Mouse (Mus musculus) MEL (cell line): ENCODE measurements around the gene Rbfox2. TPM values are rescaled to one million over a fixed set of nuclear protein-coding genes. Genes with fewer than 3 reads are reported as not detected.

ENCODE experiments used
- DNase-seq: peaks from one replicate; pipeline ENCODE4 v3.0.0; 2011; ENCODE audit warnings: low read depth, low spot score
- H3K27ac ChIP-seq: 2 replicates; pipeline ENCODE4 v1.5.1; 2012; ENCODE audit warnings: low read depth, mild to moderate bottlenecking, control low read depth, low read length, moderate library complexity; ENCODE audit not compliant: control insufficient read depth
- H3K27me3 ChIP-seq, 2 experiments: fragments of 150-350 bp in 1 of 2; sonication (generic) in 1 of 2; 2 replicates each; pipeline ENCODE4 v1.6.1; 2012; ENCODE audit warnings: low read length in 2 of 2, mild to moderate bottlenecking in 2 of 2, improper control_type of control experiment in 1 of 2, moderate library complexity in 1 of 2; ENCODE audit not compliant: insufficient read depth in 2 of 2, control insufficient read depth in 1 of 2
- H3K36me3 ChIP-seq, 2 experiments: 2 replicates each; pipeline ENCODE4 v1.6.1; 2012 to 2014; ENCODE audit warnings: low read length in 2 of 2, improper control_type of control experiment in 1 of 2, inconsistent platforms in 1 of 2, mild to moderate bottlenecking in 1 of 2; ENCODE audit not compliant: insufficient read depth in 2 of 2, control insufficient read depth in 1 of 2
- H3K4me1 ChIP-seq, 2 experiments: fragments of 150-350 bp in 1 of 2; sonication (generic) in 1 of 2; 2 replicates each; pipeline ENCODE4 v1.6.1; 2012; ENCODE audit warnings: low read length in 2 of 2, improper control_type of control experiment in 1 of 2, mild to moderate bottlenecking in 1 of 2; ENCODE audit not compliant: insufficient read depth in 2 of 2, control insufficient read depth in 1 of 2
- H3K4me3 ChIP-seq, 2 experiments: fragments of 150-350 bp in 1 of 2; sonication (generic) in 1 of 2; 2 replicates each; pipeline ENCODE4 v1.5.1; 2012; ENCODE audit warnings: low read depth in 2 of 2, low read length in 2 of 2, mild to moderate bottlenecking in 2 of 2, moderate library complexity in 2 of 2, control low read depth in 1 of 2, improper control_type of control experiment in 1 of 2; ENCODE audit not compliant: control insufficient read depth in 1 of 2, insufficient read depth in 1 of 2
- H3K79me2 ChIP-seq: 2 replicates; pipeline ENCODE4 v1.6.1; 2012; ENCODE audit warnings: mild to moderate bottlenecking, low read length, moderate library complexity; ENCODE audit not compliant: control insufficient read depth, poor library complexity, insufficient read depth
- H3K9ac ChIP-seq: 2 replicates; pipeline ENCODE4 v1.6.1; 2012; ENCODE audit warnings: low read depth, mild to moderate bottlenecking, control low read depth, low read length, moderate library complexity; ENCODE audit not compliant: control insufficient read depth, poor library complexity, severe bottlenecking
- H3K9me3 ChIP-seq: fragments of 150-350 bp; sonication (generic); replicated peaks from 2 replicates; pipeline ENCODE4 v1.6.1; 2012; ENCODE audit warnings: mild to moderate bottlenecking, low read length, improper control_type of control experiment, moderate library complexity; ENCODE audit not compliant: insufficient read depth
- CHD1 ChIP-seq: IDR thresholded peaks from 2 replicates; pipeline ENCODE4 v1.6.1; 2012; ENCODE audit warnings: low read depth, mild to moderate bottlenecking, inconsistent platforms, low read length, improper control_type of control experiment
- E2F4 ChIP-seq: IDR thresholded peaks from 2 replicates; pipeline ENCODE4 v1.6.1; 2011; ENCODE audit warnings: low read depth, low read length, improper control_type of control experiment, borderline replicate concordance
- ELF1 ChIP-seq: IDR thresholded peaks from 2 replicates; pipeline ENCODE4 v1.6.1; 2014; ENCODE audit warnings: low read depth, mild to moderate bottlenecking, inconsistent platforms, low read length, improper control_type of control experiment, moderate library complexity
- EP300 ChIP-seq, 2 experiments: IDR thresholded peaks; 2 replicates each; pipeline ENCODE4 v1.6.1; 2011; ENCODE audit warnings: improper control_type of control experiment in 2 of 2, low read length in 2 of 2, low read depth in 1 of 2, mild to moderate bottlenecking in 1 of 2
- GABPA ChIP-seq: IDR thresholded peaks from 2 replicates; pipeline ENCODE4 v1.6.1; 2012; ENCODE audit warnings: low read depth, mild to moderate bottlenecking, inconsistent platforms, low read length, improper control_type of control experiment, moderate library complexity
- GATA1 ChIP-seq: IDR thresholded peaks from 2 replicates; pipeline ENCODE4 v1.6.1; 2011; ENCODE audit warnings: low read depth, low read length, improper control_type of control experiment
- HCFC1 ChIP-seq: IDR thresholded peaks from 2 replicates; pipeline ENCODE4 v1.6.1; 2012; ENCODE audit warnings: low read depth, mild to moderate bottlenecking, inconsistent platforms, low read length, improper control_type of control experiment, moderate library complexity
- KAT2A ChIP-seq: conservative IDR thresholded peaks from 2 replicates; pipeline ENCODE4 v1.6.1; 2012; ENCODE audit warnings: low read depth, low read length, improper control_type of control experiment, inconsistent platforms
- MAFK ChIP-seq: IDR thresholded peaks from 2 replicates; pipeline ENCODE4 v1.6.1; 2011; ENCODE audit warnings: low read depth, mild to moderate bottlenecking, low read length, improper control_type of control experiment, borderline replicate concordance
- MAX ChIP-seq: IDR thresholded peaks from 2 replicates; pipeline ENCODE4 v1.6.1; 2011; ENCODE audit warnings: low read length, improper control_type of control experiment
- MAZ ChIP-seq: IDR thresholded peaks from 2 replicates; pipeline ENCODE4 v1.6.1; 2012; ENCODE audit warnings: low read depth, mild to moderate bottlenecking, inconsistent platforms, low read length, improper control_type of control experiment
- MEF2A ChIP-seq: IDR thresholded peaks from 2 replicates; pipeline ENCODE4 v1.6.1; 2014; ENCODE audit warnings: low read depth, mild to moderate bottlenecking, inconsistent platforms, low read length, improper control_type of control experiment; ENCODE audit not compliant: poor library complexity, insufficient replicate concordance, severe bottlenecking; ENCODE audit errors: extremely low read depth
- MXI1 ChIP-seq: IDR thresholded peaks from 2 replicates; pipeline ENCODE4 v1.6.1; 2011; ENCODE audit warnings: mild to moderate bottlenecking, low read depth, low read length, improper control_type of control experiment
- MYB ChIP-seq: IDR thresholded peaks from 2 replicates; pipeline ENCODE4 v1.6.1; 2011; ENCODE audit warnings: mild to moderate bottlenecking, low read depth, low read length, improper control_type of control experiment
- MYC ChIP-seq: IDR thresholded peaks from 2 replicates; pipeline ENCODE4 v1.6.1; 2011; ENCODE audit warnings: low read depth, mild to moderate bottlenecking, low read length, improper control_type of control experiment, moderate library complexity
- POLR2AphosphoS2 ChIP-seq: IDR thresholded peaks from 2 replicates; pipeline ENCODE4 v1.6.1; 2011; ENCODE audit warnings: low read length, improper control_type of control experiment
- RCOR1 ChIP-seq: IDR thresholded peaks from 2 replicates; pipeline ENCODE4 v1.6.1; 2012; ENCODE audit warnings: low read depth, mild to moderate bottlenecking, inconsistent platforms, low read length, improper control_type of control experiment
- TBP ChIP-seq: IDR thresholded peaks from 2 replicates; pipeline ENCODE4 v1.8.0; 2011; ENCODE audit warnings: low read depth, low read length, improper control_type of control experiment
- TCF12 ChIP-seq: IDR thresholded peaks from 2 replicates; pipeline ENCODE4 v1.6.1; 2014; ENCODE audit warnings: low read depth, mild to moderate bottlenecking, inconsistent platforms, low read length, improper control_type of control experiment, moderate library complexity
- USF1 ChIP-seq: IDR thresholded peaks from 2 replicates; pipeline ENCODE4 v1.6.1; 2014; ENCODE audit warnings: low read depth, mild to moderate bottlenecking, inconsistent platforms, low read length, improper control_type of control experiment, moderate library complexity
- ZC3H11A ChIP-seq: IDR thresholded peaks from 2 replicates; pipeline ENCODE4 v1.6.1; 2012; ENCODE audit warnings: low read depth, mild to moderate bottlenecking, inconsistent platforms, low read length, improper control_type of control experiment
- ZKSCAN1 ChIP-seq: IDR thresholded peaks from 2 replicates; pipeline ENCODE4 v1.6.1; 2012; ENCODE audit warnings: low read depth, mild to moderate bottlenecking, inconsistent platforms, low read length, improper control_type of control experiment, moderate library complexity
- ZMIZ1 ChIP-seq: IDR thresholded peaks from 2 replicates; pipeline ENCODE4 v1.6.1; 2012; ENCODE audit warnings: low read depth, mild to moderate bottlenecking, inconsistent platforms, low read length, improper control_type of control experiment, moderate library complexity
- polyA plus RNA-seq, 2 experiments: library from polyadenylated mRNA; stranded (reverse) in 1 of 2; unstranded in 1 of 2; fragments of >175 nt in 1 of 2; fragments of >200 nt in 1 of 2; gene quantifications; 2 replicates each; pipeline versions ENCODE4 v1.2.1 to v1.2.4; 2012; ENCODE audit warnings: low replicate concordance in 2 of 2, low read depth in 1 of 2; ENCODE audit not compliant: insufficient read length in 2 of 2, insufficient read depth in 1 of 2, missing spikeins in 1 of 2
- total RNA-seq: library from RNA; depleted of rRNA; stranded (reverse); fragments of 300-350 nt; gene quantifications from 2 replicates; pipeline ENCODE4 v1.2.3, GENCODE M21; 2012

Rbfox2 gene
- total and polyA plus RNA-seq, 3 experiments: 3.4 to 6.0 TPM; not detected in 1

- Histone ChIP-seq H3K79me2 (no peaks in the 10 kb centered on the region), H3K4me1 (peaks cover 4 to 17% of the 10 kb centered on the region in 2 experiments), H3K9me3 (no peaks in the 10 kb centered on the region), H3K36me3 (peaks cover 0 to 27% of the 10 kb centered on the region in 2 experiments; a peak in 2 of 4 replicates), H3K27ac (no peak overlapping the region), H3K27me3 (no peaks in the 10 kb centered on the region), H3K9ac (no peak overlapping the region), H3K4me3 (no peak overlapping the region)
- TF ChIP-seq RCOR1 (no peak), CHD1 (no peak), ZMIZ1 (no peak), TBP (no peak), ZKSCAN1 (no peak), MAX (no peak), ELF1 (no peak), EP300 (IDR thresholded peaks at IDR 0.05; ENCODE audit: low read depth in 1 of 2, low read length in 2 of 2) (no peak), GABPA (no peak), MYC (no peak), TCF12 (no peak), HCFC1 (no peak), KAT2A (no peak)
- DNase-seq: no peak
Measured at GRCm38 (mm10) chr15:77216704-77217103, 90.1 kb downstream of the Rbfox2 start.

- no peaks in the 10 kb centered on the region for H3K79me2 ChIP-seq
- no peak overlapping the region for H3K27ac ChIP-seq
- DNase-seq: no peak
- no peak overlapping the region for H3K9ac ChIP-seq
- H3K27me3 ChIP-seq: no peaks in the 10 kb centered on the region
- no peak overlapping the region for H3K4me3 ChIP-seq
- H3K36me3 ChIP-seq: peaks cover 0 to 23% of the 10 kb centered on the region in 2 experiments; a peak in 2 of 4 replicates
- H3K9me3 ChIP-seq: no peaks in the 10 kb centered on the region
- peaks cover 2 to 13% of the 10 kb centered on the region in 2 experiments for H3K4me1 ChIP-seq
- TF ChIP-seq MYB (no peak), MXI1 (no peak), MAFK (no peak), ELF1 (no peak), TCF12 (no peak), POLR2AphosphoS2 (no peak), GATA1 (no peak), USF1 (no peak), E2F4 (no peak), HCFC1 (no peak), ZC3H11A (no peak), MAZ (no peak), MEF2A (no peak), KAT2A (no peak)
Measured at GRCm38 (mm10) chr15:77215178-77215800, 91.5 kb downstream of the Rbfox2 start.
